Mouse (Mus musculus): ENCODE results near the gene Krtap10-4.
"Not testable (repeated sequence)": the region's sequence is repeated elsewhere in the genome, so short reads cannot be mapped to it uniquely, and the experiment has no call there.

The Krtap10-4 gene

GRCm38 (mm10) chr10:77788621-77789020 lies 38.3 kb downstream of the Krtap10-4 start:
- DNase-seq (ENCODE audit: low spot score in 2 of 2), result no peak

- DNase-seq (ENCODE audit: low spot score in 2 of 2), result not testable (repeated sequence)
Observed at GRCm38 (mm10) chr10:77787876-77788275, 39.0 kb downstream of the Krtap10-4 start, which contains the start of gene Gm7137. Gene Gm7137, minus strand, starts transcription at chr10:77788200.

GRCm38 (mm10) chr10:77783396-77783795 lies 43.5 kb downstream of the Krtap10-4 start:
- not testable (repeated sequence) for DNase-seq (ENCODE audit: low spot score in 2 of 2)

- not testable (repeated sequence) for DNase-seq (ENCODE audit: low spot score in 2 of 2)
Observed at GRCm38 (mm10) chr10:77782442-77782841, 44.5 kb downstream of the Krtap10-4 start, which contains the start of gene Gm3250. Gene Gm3250, minus strand, starts transcription at chr10:77782542.

GRCm38 (mm10) chr10:77776844-77777243 lies 50.1 kb downstream of the Krtap10-4 start, which contains the start of gene Gm7138:
Gene Gm7138, minus strand, starts transcription at chr10:77776944.
- not testable (repeated sequence) for DNase-seq (ENCODE audit: low spot score in 2 of 2)

Measured in frontal cortex, postnatal 10 days (tissue).